Mouse (Mus musculus): Measurements from ENCODE around the gene Zfp704. TPM values are rescaled to one million over a fixed set of nuclear protein-coding genes. Genes with fewer than 3 reads are reported as not detected.

The Zfp704 gene
- total RNA-seq, 2 experiments from 2014 or later = 30.1 to 34.3 TPM

DNA sequence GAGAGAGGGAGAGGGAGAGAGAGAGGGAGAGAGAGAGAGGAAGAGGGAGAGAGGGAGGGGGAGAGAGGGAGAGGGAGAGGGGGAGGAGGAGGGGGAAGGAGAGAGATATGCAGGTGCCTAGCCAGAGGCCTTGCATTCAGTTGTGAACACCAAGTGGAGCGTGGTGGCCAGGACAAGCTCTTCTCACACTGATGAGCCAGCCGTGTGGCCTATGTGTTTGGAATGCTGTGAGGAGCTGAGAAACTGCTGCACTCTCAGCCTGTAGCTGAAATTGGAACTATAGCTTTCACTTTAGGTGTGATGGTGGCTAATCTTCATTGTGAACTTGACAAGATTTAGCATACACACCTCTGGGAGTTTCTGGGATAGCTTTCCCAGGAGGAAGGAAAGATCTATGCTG lies 166.4 kb downstream of the Zfp704 start:
- DNase-seq (ENCODE audit: low spot score in 2 of 2) = no peak
- intact Hi-C loops (cut with DNase I) = no loop called here

DNA sequence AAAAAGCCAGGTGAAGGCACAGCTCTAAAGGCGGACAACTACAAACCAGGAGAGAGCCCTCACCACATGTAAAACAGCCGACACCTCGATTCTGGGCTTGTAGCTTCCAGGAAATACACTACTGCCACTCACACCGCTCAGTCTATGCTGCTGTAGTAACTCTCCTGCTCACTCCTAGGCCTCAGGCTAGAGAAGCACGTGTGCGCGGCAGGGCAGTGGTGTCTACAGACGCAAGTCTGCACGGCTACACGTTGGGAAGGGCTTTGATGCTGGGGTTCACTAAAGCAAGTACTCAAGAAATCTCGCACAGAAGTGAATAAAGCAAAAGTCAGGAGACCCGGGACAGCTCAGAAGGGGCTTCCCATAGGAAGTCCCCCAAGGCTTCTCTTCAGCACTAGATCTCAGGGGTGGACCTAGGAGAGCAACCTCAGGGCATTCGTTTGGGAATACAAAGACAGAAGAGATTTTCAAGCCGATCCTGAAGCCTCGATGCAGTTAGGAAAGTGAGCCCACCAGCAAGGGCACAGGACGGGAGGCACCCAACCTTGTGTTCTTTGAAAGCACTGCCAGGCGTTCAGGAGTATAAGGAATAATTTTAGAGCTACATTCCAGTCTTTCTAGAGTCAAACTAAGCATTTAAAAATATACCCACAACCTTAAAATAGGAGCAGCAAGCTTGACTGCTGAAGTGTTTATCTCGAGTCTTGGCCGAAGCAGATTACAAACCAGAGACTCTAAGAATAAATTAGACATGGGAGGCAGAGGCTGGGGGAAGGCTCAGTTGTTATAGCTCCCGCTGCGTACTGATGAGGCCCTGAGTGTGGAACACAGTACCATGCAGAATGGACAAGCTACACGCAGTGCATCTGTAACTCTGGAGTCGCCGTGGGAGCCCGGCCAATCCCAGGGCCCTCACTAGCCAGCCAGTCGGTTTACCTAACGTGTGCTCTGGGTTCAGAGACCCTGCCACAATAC lies 168.0 kb downstream of the Zfp704 start:
- intact Hi-C loops (cut with DNase I) = no loop called here
- DNase-seq (ENCODE audit: low spot score in 2 of 2) = peak; percentile 24 to 32

DNA sequence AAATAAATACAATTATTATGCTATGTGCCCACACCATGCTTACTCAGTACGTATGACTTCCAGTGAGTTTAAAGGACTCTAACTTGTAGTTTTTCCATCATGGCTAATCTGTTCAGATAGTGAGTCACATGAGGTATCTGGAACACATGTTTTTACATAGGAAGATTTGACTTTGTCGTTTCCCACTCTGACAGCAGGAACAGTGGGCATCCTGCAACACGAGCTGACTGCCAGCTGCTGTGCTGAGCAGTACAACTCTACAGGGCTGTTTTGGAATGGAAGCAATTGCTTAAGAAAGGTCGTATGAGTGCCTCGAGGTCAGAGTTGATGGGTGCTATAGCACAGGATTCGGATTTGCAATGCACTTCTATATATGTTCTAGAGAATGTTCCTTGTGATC lies 169.4 kb downstream of the Zfp704 start:
- DNase-seq (ENCODE audit: low spot score in 2 of 2) = no peak
- intact Hi-C loops (cut with DNase I) = no loop called here

DNA sequence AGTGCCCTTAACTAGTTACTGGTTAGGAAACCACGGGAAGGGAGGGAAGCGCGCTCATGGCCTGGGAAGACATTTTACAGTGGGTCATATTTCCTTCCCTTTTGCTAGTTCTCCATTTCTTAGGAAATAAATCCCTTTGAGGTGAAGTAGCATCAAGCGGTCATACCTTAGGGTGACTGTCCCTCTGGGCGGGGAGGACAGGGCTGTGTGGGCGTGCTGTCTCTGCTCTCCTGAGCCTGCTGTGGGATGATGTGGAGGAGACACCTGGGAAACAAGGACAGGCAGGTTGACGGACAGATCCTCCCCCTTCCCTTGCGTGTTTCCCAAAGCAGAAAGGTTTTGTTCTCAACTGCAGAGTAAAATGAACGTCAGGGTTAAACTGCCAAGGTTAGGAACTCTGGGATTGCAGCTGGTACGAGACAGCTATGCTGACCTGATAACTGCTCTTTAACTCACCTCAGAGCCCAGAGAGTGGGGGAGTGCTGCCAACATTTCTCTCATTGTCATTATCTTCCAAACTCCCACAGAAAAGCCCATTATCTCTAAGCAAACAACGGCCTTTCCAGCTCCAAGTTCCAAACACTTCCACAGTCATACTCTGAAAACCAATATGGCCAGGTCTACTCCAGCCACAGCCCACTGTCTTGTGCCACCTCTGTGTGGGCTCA lies 170.1 kb downstream of the Zfp704 start:
- no peak for DNase-seq (ENCODE audit: low spot score in 2 of 2)
- intact Hi-C loops (cut with DNase I) = no loop called here

DNA sequence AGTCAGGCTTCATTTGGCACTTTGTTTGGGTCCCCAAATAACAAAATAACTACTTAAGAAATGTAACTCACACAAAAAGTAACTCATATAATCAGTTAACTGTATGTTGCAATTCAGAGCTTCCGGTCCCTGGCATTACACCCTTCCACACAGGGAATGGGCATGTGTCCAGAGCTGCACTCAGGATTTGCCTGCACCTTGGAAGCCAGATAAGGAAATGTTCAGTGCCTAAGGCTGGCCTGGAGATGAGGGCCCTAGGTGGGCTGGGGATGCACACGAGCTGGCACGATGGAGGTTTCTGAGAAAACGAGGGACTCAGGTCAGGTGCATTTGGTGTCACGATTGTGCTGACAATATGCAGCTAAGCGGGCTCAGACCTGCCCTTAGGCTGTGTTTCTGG lies 173.6 kb downstream of the Zfp704 start:
- intact Hi-C loops (cut with DNase I) = no loop called here
- DNase-seq (ENCODE audit: low spot score in 2 of 2) = no peak

DNA sequence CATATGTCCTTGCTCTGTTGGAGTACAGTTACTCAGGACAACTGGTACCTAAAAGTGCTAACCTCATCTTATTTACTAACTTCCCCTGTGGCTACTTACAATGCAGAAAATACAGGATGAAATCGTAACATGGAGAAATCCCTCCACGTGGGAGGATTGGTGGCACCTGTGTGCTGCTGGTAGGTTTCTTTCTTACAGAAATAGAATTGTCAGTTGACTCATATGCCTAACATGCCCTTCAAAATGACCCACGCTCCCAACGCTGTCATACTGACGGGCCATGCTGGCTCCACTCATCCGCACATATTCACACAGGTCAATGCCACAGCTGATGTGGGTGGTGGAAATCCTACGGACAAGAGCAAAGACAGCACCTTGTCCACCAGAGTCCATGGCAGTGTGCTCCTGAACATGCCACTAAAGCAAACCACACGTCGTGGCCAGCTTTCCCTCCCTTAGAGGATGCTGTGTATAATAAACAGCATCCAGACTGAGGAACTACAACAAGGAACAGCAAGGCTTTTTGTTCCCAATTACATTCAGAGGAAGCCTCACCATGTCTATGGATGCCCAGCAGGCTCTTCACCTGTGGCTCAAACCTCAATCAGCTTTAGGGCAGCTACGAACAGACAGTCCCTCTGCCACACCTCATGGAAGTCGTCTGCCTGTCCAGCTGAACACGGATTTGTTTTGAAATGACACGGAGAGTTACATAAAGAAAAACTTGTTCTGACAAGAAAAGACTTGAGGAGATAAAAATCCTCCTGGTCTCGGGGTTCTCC lies 175.3 kb downstream of the Zfp704 start:
- DNase-seq (ENCODE audit: low spot score in 2 of 2) = no peak
- intact Hi-C loops (cut with DNase I) = no loop called here

DNA sequence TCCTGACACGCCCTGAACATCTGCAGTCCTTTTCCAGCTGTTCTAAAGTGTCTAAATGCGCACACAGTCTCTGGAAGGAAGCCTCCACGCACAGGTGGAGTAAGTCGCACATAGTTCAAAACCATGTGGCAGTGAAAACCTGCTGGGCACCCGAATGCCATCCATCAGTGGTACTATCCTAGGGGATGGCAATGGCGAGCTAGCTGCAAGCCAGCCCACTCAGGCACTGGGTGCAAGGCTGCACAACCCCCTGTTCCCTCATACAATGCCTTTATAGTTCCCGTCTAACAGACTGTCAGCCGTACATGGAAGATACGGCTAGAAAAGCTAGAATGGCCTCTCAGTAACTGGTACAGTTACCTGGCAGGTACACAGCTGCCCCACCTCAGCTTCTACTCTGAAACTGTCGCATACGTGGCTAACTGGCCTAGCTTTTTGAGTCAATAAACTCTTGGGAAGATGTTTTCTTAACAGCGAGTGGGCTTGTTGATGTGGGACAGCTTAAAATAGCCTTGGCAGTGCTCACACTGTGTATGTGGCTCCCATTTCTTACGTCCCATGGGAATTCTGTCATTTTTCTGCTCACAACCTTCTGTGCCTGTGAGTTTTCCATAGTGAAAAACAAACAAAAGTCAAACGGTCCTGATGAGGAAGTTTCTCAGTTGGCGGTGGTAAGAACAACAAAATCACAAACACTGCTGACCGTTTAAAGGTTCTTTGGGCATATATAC lies 176.9 kb downstream of the Zfp704 start:
- intact Hi-C loops (cut with DNase I) = no loop called here
- DNase-seq (ENCODE audit: low spot score in 2 of 2) = no peak

DNA sequence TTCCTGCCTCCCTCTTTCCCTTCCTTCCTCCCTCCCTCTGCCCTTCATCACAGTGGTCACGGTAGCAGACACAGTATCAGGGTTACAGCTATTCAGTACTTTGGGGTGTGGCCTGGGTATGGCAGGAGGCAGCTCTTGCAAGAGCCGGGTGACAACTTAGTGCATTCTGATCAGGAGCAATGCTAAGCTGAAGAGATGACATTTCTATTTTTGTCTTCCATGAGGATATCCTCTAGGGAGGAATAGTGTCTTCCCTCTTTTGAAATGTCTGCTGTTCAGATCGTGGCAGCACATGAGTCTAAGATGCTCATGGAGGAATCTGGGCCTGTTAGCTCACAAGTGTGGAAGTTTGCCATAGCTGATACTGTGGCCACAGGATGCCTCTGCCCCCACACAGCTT lies 177.7 kb downstream of the Zfp704 start:
- DNase-seq (ENCODE audit: low spot score in 2 of 2) = no peak
- intact Hi-C loops (cut with DNase I) = no loop called here

DNA sequence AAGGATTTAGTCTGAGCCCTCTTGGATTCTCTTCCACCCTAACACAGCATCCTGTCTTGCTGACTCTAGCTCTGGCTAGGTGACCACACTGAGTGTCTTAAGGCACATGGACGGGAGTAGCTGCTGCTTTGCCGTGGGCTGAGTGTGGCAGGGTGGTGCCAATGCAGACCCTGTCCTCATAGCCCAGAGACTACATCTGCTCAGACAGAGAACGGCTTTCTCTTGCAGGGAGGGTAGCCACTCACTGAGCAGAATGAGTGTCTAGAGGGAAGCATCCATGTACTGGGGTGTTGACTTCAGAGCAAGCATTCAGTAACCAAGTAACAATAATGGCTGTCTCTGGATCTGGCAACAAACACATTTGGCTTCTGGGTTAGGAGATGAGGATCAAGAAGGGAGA lies 179.9 kb downstream of the Zfp704 start:
- intact Hi-C loops (cut with DNase I) = no loop called here
- no peak for DNase-seq (ENCODE audit: low spot score in 2 of 2)

DNA sequence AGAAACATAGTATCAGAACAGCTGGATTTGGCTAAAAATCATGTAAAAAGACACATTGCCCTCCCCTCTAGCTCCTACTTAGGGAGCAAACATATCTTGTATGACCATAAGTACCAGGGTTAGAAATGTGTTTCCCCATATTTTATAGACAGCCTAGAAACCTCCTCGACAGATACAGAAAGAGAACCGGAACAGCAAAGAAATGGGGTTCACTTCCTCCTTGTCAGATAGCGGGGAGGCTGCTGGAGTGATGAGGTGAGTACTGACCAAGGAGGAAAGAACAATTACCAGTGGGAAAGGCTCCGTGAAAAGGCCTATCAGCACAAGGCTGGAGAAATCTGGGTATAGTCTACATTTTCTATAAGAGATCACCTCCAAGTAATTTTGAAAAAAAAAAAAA lies 182.1 kb downstream of the Zfp704 start:
- no peak for DNase-seq (ENCODE audit: low spot score in 2 of 2)
- intact Hi-C loops (cut with DNase I) = no loop called here

DNA sequence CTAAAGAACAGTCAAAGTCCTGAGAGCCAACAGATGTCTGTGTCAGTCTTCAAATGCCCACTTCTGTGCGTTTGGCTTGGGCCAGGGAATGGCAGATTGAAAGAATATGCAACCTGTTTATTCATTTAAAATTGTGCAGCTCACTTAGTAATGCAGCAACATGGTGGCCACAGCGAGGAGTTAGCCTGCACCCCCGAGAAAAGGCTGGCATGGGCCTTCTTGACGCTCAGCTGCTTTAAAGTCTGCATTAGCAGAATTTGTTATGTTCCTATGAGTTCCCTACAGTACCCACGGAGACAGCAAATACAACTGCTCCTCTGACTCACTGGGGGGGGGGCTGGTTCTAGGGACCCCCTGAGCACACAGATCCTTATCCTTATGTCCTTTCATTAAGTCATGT lies 184.2 kb downstream of the Zfp704 start:
- no peak for DNase-seq (ENCODE audit: low spot score in 2 of 2)
- intact Hi-C loops (cut with DNase I) = no loop called here

DNA sequence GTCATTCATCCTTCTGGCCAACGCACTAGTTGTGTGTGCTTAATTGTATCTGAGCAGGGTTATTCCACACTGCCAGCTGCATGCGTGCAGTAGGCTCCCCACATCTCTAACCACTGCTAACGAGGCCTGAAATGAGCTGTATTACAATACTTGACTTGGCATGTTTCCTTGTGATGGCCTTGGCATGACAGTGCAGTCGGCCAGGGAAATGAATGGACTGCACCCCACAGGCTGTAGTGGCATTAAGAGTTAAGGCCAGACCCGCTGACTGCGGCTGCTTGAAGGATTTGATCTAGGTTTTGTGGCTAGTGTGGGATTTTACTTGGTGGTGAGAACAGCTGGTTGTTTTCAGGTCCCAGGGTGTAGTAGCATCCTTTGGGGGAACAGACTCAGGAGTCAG lies 185.2 kb downstream of the Zfp704 start:
- DNase-seq (ENCODE audit: low spot score in 2 of 2) = no peak
- intact Hi-C loops (cut with DNase I) = no loop called here

DNA sequence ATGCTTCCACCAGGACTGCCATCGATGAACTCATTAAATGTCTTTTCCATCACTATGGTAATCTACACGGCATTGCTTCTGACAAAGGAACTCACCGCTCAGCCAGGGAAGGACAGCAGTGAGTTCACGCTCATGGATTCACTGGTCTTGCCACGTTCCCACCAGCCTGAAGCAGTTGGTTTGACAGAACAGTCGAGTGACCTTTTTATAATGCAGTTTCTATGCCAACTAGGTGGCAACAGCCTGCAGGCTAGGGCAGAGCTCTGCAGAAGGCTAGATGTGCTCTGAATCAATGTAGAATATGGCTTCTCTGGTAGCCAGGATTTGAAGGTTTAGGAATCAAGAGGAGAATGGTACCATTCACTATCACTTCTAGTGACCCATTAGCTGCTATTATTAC lies 186.2 kb downstream of the Zfp704 start:
- DNase-seq (ENCODE audit: low spot score in 2 of 2) = no peak
- intact Hi-C loops (cut with DNase I) = no loop called here

DNA sequence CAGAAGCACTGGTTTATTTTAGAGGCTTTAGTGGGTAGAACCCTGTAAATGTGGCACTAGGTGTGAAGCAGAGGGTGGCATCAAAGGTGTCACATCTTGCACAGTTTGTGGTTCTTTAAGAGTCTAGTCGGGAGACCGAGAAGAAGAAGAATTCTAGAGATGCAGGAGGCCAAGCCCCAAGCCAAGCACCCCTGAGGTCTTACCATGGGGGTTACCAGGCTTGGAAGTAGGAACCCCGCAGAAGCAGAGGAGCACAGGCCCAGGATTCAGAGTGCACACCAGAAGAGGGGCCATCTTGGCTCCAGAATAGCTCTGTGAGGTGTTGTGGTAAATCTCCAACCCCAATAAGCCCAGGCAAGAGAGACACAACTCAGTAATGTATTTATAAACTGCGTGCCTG lies 201.0 kb downstream of the Zfp704 start:
- intact Hi-C loops (cut with DNase I) = loop anchor here (10.0 kb wide), 1 partner anchor 206 kb away; the partner anchor contains the start of gene Zfp704
- DNase-seq (ENCODE audit: low spot score in 2 of 2) = no peak

DNA sequence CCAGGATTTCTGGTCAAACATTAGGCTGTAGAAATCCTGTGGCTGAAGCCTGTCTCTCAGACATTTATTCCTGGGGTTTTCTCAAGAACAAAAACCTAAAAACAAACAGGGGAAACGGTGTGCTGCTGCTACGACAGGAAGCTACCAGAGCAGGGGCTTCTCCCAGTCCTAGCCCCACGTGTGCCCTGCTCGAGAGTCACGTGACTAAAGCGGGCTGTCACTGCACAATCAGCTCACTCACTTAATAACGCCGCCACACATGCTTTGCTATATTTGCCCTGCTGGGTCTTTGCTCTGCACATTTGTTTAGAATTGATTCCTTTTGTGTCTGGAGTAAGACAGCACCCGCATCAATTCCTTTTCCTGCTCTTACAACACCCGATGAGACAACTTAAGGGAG lies 202.1 kb downstream of the Zfp704 start:
- intact Hi-C loops (cut with DNase I) = loop anchor here (10.0 kb wide), 1 partner anchor 207 kb away; the partner anchor contains the start of gene Zfp704
- no peak for DNase-seq (ENCODE audit: low spot score in 2 of 2)

DNA sequence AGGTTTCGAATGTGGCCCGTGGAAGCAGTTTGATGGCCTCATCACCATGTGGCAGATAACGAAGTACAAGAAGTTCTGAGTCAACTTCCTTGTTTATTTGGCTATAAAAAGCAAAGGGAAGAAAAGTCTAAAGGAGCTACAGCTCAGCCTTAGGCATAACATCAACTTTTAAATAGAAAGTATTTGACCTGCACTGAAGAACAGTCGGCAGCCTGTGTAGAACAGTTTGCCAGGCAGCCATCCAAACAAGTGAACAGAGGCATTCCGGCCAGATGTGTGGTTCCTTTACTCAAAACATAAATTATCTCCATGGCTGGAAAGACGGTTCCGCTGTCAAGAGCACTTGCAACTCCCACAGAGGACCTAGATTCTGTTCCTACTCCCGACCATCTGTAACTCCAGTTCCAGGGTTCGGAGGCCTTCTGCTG lies 202.8 kb downstream of the Zfp704 start:
- peak; percentile 14 to 18 for DNase-seq (ENCODE audit: low spot score in 2 of 2)

DNA sequence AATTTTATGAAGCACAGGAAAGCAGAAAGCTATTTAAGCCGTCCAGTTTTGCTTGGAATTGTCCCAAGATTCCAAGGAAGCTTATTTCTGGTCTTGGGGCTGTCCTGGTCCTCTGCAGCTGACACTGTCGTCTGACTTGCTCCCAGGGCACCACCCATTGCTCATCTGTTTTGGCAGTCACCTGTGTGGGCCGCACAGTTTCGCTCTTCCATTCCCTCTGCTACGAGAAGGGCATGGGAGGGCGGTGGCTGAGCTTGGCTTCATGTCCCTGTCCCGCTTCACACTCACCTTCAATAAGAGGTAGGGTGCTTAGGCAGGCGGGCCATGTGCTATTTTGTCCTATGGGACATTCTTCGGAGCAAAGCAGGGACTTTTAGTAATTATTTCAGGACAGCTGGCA lies 204.5 kb downstream of the Zfp704 start:
- intact Hi-C loops (cut with DNase I) = loop anchor here (10.0 kb wide), 1 partner anchor 209 kb away; the partner anchor contains the start of gene Zfp704
- DNase-seq (ENCODE audit: low spot score in 2 of 2) = no peak

More for the DNA sequence above, 202.8 kb downstream of the Zfp704 start:
- intact Hi-C loops (cut with DNase I) = loop anchor here (10.0 kb wide), 1 partner anchor 208 kb away; the partner anchor contains the start of gene Zfp704

DNA sequence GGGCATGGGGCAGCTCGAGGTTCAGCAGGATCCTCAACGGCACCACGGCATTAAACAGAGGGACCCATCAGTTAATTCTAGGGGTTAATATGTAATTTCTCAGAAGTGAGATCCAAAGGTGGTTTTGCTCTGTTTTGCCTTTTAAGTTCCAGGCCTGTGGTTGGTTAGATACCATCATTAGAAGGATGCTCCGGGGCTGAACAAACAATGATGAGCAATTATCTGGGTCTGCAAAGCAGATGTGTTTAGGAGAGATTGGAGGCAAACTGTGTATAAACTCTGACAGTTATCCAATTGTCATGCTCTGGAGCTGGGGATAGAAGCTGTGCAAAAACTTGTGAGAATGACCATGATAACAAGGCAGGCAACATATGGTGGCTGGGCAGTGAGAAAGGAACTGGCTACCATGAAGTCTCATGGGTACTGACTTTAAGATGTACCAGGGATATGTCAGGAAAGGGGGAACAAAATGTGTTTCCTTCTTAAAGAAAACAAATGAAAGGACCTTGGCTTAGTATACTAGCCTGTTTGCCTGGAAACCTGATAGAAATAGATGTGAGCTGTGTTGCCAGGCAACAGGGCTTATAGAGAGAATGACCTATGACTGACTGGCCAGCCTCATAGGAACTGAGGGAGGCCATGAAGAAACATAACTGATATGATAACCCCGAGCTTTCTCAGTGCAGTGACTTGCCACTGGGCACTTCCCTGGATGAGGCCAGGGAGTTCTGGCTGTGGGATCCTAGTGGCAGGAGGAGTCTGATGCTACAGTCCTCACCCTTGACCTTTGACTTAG lies 206.4 kb downstream of the Zfp704 start:
- intact Hi-C loops (cut with DNase I) = loop anchor here (5.0 to 10.0 kb wide), 2 partner anchors 211 to 544 kb away; partner anchors contain the start of gene Zfp704
- DNase-seq (ENCODE audit: low spot score in 2 of 2) = no peak

All from left cerebral cortex, postnatal 36 days (tissue).